Mouse (Mus musculus) olfactory bulb, adult 2 months (tissue): ENCODE results near the gene Bend6.

Experiments used
- CTCF ChIP-seq: fragments of 200-500 bp; IDR thresholded peaks from 2 replicates; pipeline ENCODE4 v1.5.1; 2012; ENCODE audit warnings: low read depth, mild to moderate bottlenecking, low read length, moderate library complexity; ENCODE audit not compliant: insufficient read depth
- POLR2A ChIP-seq: fragments of 200-500 bp; IDR thresholded peaks from 2 replicates; pipeline ENCODE4 v1.6.1; 2012; ENCODE audit warnings: mild to moderate bottlenecking, low read depth, low read length, moderate library complexity; ENCODE audit not compliant: insufficient read depth

DNA sequence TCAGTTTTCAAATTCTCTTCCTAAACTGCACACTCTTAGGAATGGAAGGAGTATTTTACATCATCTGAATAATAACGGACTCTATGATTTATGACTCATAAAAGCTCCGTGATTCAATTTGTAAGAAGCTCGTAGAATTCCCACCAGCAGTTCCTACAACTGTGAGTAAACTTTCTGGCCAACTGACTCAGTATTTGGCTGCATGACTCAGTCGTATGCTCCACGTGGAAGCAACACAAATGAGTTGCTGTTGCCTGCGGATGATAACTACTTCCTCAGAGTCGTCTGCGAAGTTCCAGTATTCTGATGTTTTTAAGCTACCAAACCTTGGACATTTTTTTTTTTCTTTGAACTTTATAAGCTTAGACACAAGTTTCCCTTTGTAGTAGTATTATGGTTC lies 7.4 kb downstream of the Bend6 start:
- TF ChIP-seq CTCF (no peak), POLR2A (no peak)
